Mouse (Mus musculus) urinary bladder, postnatal 14 days (tissue): ENCODE results near the gene Pygb.

Experiments used
- DNase-seq: peaks from one replicate; pipeline ENCODE4 v3.0.0; 2021; ENCODE audit warnings: low spot score

Gene Pygb

GRCm38 (mm10) chr2:150793320-150793719, 6.8 kb downstream of the Pygb start:
- no peak for DNase-seq

GRCm38 (mm10) chr2:150798084-150798483, 11.5 kb downstream of the Pygb start:
- no peak for DNase-seq

DNA sequence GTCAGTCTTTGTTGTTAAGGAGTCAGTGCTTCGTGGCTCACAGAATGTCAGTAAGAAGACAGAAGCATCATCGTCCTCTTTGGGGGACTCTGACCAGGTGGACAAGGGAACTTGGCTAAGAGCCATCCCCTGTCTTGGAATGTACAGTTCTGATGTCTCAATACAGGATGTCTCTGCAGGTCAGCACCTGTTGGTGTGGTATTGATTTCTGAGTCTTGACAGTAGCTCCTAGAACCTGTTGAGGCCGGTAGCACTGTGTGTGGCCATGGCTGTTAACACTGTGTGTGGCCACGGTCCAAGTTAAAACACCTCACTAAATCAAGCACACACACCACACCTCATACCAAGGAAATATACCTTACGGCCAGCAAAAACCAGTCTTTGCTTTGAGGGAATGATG, 14.1 kb downstream of the Pygb start:
- DNase-seq: peak; percentile 53

GRCm38 (mm10) chr2:150803035-150803434, 16.5 kb downstream of the Pygb start:
- no peak for DNase-seq

- no peak for DNase-seq
Measured at GRCm38 (mm10) chr2:150808381-150808780, 21.8 kb downstream of the Pygb start.

DNA sequence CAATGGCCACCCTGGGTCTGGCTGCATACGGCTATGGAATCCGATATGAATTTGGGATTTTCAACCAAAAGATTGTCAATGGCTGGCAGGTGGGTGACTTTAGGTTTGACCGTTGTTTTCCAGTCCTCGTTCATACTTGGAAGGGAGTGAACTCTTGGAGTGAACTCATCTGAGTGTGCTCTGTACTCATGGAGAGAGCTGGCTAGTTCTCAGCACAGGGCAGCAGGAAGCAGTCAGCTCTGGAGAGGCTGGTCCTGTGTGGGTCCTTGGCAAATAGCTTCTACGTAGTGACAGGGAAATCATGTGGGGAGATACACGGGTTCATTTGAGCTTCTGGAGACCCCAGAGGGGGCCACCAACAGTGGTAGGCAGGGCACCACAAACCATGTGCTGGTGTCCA, 22.3 kb downstream of the Pygb start:
- DNase-seq: no peak

- DNase-seq: no peak
Measured at GRCm38 (mm10) chr2:150810603-150811002, 24.1 kb downstream of the Pygb start.

GRCm38 (mm10) chr2:150812816-150813215, 26.3 kb downstream of the Pygb start:
- DNase-seq: no peak

- peak; percentile 78 for DNase-seq
Measured at GRCm38 (mm10) chr2:150816676-150817402, 30.3 kb downstream of the Pygb start.

- DNase-seq: no peak
Measured at GRCm38 (mm10) chr2:150818742-150819141, 32.2 kb downstream of the Pygb start.

DNA sequence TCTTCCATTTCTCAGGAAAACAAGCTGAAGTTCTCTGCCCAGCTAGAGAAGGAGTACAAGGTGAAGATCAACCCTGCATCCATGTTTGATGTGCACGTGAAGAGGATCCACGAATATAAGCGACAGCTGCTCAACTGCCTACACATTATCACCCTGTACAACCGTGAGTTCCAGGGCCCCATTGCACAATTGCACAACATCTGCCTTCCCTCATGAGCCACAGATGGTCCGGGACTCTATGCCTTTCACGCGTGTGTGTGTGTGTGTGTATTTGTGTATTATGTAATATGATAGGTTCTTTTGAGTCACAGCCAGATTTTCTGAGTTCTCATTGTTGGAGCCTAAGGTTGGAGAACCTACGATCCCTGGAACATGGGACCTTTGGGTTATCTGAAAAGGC, 34.2 kb downstream of the Pygb start:
- DNase-seq: no peak

DNA sequence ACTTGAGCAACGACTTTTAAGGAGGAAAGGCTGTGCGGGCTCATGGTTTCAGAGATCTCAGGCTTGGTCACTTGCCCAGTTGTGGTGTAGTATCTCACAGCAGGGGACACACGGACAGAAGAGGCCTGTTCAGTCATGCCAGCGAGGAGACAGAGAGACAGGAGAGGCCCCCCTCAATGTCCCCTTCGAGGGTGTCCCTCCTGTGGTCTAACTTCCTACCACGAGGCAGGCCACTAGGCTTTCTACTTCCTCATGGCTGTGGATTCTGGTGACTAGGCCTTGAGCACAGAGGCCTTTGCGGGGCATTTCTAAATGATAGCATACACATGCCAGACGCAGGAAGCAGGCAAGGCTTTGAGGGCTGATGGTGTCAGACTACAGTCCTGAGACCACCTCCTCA, 36.5 kb downstream of the Pygb start:
- no peak for DNase-seq

DNA sequence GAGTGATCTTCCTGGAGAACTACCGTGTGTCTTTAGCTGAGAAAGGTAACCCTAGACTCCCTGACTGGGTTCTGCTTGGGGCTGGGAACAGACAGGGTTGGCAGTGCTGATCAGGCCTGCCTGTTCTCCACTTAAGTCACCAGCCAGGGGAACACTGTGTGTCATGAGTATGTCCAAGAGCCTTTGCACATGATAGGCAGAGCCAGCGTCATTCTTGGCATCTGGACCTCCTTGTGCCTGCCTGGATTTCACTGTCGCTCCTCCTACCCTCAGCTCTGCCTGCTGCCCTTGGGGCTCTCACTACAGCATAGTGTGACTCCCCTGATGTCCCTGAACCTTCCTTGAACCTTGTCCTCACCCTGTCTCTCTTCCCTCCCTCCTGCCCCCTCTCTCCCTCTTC, 39.9 kb downstream of the Pygb start:
- DNase-seq: no peak

GRCm38 (mm10) chr2:150828164-150828563, 41.6 kb downstream of the Pygb start:
- no peak for DNase-seq

DNA sequence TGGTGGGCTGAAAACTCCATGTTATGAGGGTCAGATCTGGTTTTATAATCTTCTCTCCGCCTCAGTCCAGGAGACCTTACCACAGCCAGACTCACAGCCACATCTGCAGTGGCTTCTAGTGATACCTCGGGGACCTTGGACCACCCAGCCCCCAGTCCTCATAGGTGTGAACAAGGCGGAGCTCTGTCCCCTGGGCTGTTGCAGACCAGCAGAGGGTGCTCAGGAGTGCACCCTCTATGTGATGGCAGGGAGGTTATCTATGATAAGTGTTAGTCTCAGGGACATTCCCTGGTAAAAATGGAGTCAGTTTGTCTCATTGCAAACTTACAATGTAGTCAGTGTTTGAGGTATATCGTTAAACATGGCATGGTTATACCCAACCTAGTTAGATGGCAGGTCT, 42.1 kb downstream of the Pygb start:
- DNase-seq: no peak

DNA sequence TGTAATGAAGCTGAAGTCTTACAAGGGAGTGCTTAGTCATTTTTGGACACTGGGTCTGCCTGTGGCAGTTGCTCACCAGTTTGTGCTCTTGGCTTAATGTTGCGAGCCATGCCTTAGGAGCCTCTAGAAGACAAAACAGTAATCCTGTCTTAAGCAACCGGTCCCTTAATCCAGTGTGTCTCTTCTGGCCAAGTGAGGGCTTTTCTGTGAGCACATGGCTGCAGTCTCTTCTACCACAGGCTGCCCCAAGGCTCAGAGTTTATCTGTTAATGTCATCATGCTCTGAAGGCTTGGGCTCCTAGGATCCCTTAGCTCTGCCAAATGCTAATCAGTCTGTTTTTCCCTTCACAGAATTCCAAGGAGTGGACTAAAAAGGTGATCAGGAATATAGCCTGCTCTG, 43.5 kb downstream of the Pygb start:
- no peak for DNase-seq

GRCm38 (mm10) chr2:150830911-150831441, 44.4 kb downstream of the Pygb start:
- no peak for DNase-seq

- peak; percentile 44 for DNase-seq
Measured at GRCm38 (mm10) chr2:150832029-150832428, 45.5 kb downstream of the Pygb start.

DNA sequence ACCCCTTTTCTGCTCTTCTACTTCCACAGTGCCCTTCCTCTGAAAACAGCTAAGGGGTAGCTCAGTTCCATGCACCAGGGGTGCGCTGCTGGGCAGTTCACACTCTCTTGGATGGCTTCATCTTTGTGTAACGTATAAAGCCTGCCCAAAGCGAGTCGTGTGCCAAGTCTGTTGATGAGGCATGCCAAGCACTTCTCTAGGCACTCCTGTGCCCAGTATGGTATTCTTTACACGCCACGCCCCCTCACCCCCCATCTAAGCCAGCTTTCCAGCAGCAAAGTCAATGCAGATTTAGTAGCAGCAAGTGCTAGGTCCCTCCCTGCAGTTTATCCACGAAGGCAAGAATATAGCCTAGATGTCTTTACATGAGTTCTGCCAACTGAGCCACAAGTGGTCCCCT, 48.1 kb downstream of the Pygb start:
- peak; percentile 28 for DNase-seq

- no peak for DNase-seq
Measured at GRCm38 (mm10) chr2:150835975-150836374, 49.4 kb downstream of the Pygb start.

GRCm38 (mm10) chr2:150836906-150837305, 50.4 kb downstream of the Pygb start:
- DNase-seq: no peak

DNA sequence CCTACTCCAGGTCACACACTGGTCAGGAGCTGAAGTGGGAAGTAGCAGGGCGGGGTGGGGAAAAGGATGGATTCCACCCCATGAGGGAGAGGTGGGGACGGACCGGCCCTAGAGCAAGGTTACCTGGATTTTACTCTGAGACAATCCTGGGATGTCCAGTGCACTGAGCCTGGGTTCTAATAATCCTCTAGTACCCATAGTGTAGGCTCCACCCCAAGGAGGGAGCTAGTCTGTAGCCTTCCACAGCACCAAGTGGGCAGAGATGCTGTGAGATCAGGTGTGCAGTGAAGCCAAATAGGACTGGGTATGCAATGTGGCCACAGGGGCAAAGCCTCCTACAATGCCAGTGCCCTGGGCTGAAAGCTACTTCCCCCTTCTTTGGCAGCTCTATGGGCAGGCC, 51.2 kb downstream of the Pygb start:
- DNase-seq: no peak

- peak; percentile 53 for DNase-seq
Measured at GRCm38 (mm10) chr2:150839686-150840471, 53.3 kb downstream of the Pygb start.
